Mouse (Mus musculus): Measurements from ENCODE around the gene Cd84. TPM values are rescaled to one million over a fixed set of nuclear protein-coding genes. Genes with fewer than 3 reads are reported as not detected.
"Not testable (repeated sequence)": the region's sequence is repeated elsewhere in the genome, so short reads cannot be mapped to it uniquely, and the experiment has no call there.

Cd84 gene
- polyA plus RNA-seq (2011; ENCODE audit: insufficient read length, low read depth, missing spikeins), result 0.33 and 2.0 TPM in 2 replicates

DNA sequence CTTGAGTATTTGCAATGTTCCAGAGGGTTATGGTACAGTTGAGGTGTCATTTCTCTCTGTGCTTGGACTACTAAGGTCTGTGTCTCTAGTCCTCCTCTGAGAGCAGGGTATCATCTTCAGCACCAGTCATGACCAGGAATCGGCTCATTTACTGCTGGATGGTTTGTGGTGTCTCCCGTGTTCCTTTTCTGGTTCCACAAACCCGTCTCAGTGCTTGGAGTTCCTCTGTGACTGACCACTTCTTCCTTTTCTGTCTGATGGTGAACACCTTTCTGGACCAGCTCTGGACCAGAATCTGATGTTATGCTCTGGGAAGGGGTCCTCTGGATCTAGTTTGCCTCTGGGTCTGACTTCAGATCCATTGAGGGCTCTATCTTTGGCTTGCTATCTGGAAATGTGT, at the start of gene Cd84:
TSS of gene Cd84 (plus strand) at position 210 of the 400 bp plus-strand sequence.
- no peak within 1 kb of the TSS for H3K4me3 ChIP-seq (ENCODE audit: insufficient read depth, low read length)
- TF ChIP-seq CTCF (IDR thresholded peaks at IDR 0.05; ENCODE audit: borderline replicate concordance, insufficient read depth, low read length), result no peak
- no peak for TF ChIP-seq POLR2A (IDR thresholded peaks at IDR 0.05; ENCODE audit: low read depth, low read length)
- no peak within 1 kb of the TSS for H3K27ac ChIP-seq (ENCODE audit: insufficient read depth, low read length)
- H3K4me1 ChIP-seq (ENCODE audit: control insufficient read depth, insufficient read depth, low read length), result no peaks in the 10 kb centered on the region

DNA sequence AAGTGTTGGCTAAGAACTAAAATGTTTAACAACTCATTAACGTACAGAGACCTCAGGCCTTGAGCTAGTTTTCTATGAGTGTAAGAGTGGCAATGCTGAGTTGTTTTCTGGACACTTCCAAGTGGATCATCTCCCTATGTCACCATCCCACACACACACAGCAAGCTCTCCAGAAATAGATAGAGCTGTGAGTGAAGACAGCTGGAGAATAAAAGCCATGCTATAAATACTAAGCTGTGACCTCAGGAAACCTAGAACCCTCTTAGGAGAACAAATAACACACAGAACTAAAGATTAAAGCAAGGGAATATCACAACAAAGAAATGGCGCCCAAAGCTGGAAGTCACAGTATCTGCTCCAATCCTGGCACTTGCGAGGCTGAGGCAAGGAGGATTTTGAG, 48.0 kb upstream of the Cd84 start:
- H3K27ac ChIP-seq (ENCODE audit: insufficient read depth, low read length), result no peak overlapping the region
- no peaks in the 10 kb centered on the region for H3K4me1 ChIP-seq (ENCODE audit: control insufficient read depth, insufficient read depth, low read length)
- no peak overlapping the region for H3K4me3 ChIP-seq (ENCODE audit: insufficient read depth, low read length)
- TF ChIP-seq CTCF (IDR thresholded peaks at IDR 0.05; ENCODE audit: borderline replicate concordance, insufficient read depth, low read length), result no peak
- no peak for TF ChIP-seq POLR2A (IDR thresholded peaks at IDR 0.05; ENCODE audit: low read depth, low read length)

DNA sequence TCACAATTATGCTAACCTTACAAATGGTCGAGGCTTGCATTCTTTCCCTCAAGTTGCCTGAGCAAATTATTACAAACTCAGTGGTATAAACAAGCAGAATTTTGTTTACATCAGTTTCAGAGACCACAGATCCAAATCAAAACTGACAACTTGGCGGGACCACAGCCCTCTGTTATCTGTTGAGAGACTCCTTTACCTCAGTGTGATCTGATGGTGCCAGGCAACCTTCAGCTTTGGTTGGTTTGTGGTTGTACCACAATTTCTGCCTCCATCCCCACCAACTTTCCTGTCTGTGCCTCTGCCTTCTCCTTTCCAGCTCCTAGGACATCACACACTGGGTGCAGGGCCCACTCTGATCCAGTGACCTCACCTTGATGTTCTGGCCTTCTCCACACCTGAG, 43.3 kb upstream of the Cd84 start:
- no peak for TF ChIP-seq CTCF (IDR thresholded peaks at IDR 0.05; ENCODE audit: borderline replicate concordance, insufficient read depth, low read length)
- TF ChIP-seq POLR2A (IDR thresholded peaks at IDR 0.05; ENCODE audit: low read depth, low read length), result no peak
- Histone ChIP-seq H3K4me1 (ENCODE audit: control insufficient read depth, insufficient read depth, low read length) (no peaks in the 10 kb centered on the region), H3K4me3 (ENCODE audit: insufficient read depth, low read length) (no peak overlapping the region), H3K27ac (ENCODE audit: insufficient read depth, low read length) (no peak overlapping the region)

DNA sequence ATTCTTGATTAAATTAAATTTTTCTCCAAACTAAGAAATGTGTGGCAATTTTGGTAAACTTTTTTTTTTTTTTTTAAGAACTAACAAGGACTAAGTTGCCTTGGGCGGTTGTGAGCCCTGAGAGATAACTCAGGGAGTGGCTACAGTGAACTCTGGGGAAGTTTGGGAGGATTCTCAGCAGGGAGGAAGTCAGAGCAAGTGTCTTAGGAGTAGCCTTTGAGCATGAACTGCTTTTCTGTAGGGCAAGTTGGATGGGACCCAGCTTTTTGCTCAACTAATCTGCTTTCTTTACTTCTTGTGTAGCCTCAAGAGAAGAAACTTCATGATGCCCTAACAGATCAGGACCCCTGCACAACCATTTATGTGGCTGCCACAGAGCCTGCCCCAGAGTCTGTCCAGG, 41.7 kb upstream of the Cd84 start:
- TF ChIP-seq POLR2A (IDR thresholded peaks at IDR 0.05; ENCODE audit: low read depth, low read length), result no peak
- TF ChIP-seq CTCF (IDR thresholded peaks at IDR 0.05; ENCODE audit: borderline replicate concordance, insufficient read depth, low read length), result no peak
- Histone ChIP-seq H3K4me1 (ENCODE audit: control insufficient read depth, insufficient read depth, low read length) (no peaks in the 10 kb centered on the region), H3K27ac (ENCODE audit: insufficient read depth, low read length) (no peak overlapping the region), H3K4me3 (ENCODE audit: insufficient read depth, low read length) (no peak overlapping the region)

DNA sequence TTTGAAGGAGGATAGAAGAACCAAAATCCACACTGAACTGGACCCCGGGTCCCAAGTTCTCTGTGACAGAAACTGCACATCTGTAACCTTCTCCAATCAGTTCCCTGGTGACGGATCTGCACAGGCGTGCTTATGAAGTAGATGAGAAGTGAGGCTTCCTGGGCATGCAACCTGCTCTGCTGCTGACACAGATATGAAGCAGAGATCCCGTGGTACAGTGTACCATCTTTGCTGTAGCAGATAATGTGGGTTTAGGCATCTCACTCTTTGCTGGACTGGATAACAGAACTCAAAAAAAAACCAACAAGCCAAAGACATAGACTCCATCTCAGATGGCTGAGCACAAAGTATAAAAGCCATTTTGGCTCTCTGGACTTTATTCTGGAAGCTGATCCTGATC, 39.8 kb upstream of the Cd84 start:
- Histone ChIP-seq H3K27ac (ENCODE audit: insufficient read depth, low read length) (no peak overlapping the region), H3K4me1 (ENCODE audit: control insufficient read depth, insufficient read depth, low read length) (no peaks in the 10 kb centered on the region), H3K4me3 (ENCODE audit: insufficient read depth, low read length) (no peak overlapping the region)
- no peak for TF ChIP-seq POLR2A (IDR thresholded peaks at IDR 0.05; ENCODE audit: low read depth, low read length)
- no peak for TF ChIP-seq CTCF (IDR thresholded peaks at IDR 0.05; ENCODE audit: borderline replicate concordance, insufficient read depth, low read length)

DNA sequence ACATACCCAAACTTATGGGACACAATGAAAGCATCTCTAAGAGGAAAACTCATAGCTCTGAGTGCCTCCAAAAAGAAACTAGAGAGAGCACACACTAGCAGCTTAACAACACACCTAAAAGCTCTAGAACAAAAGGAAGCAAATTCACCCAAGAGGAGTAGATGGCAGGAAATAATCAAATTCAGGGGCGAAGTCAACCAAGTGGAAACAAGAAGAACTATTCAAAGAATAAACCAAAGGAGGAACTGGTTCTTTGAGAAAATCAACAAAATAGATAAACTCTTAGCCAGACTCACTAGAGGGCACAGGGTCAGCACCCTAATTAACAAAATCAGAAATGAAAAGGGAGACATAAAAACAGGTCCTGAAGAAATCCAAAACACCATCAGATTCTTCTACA, 28.4 kb upstream of the Cd84 start:
- H3K4me1 ChIP-seq (ENCODE audit: control insufficient read depth, insufficient read depth, low read length); H3K4me3 ChIP-seq (ENCODE audit: insufficient read depth, low read length): not testable (repeated sequence)

DNA sequence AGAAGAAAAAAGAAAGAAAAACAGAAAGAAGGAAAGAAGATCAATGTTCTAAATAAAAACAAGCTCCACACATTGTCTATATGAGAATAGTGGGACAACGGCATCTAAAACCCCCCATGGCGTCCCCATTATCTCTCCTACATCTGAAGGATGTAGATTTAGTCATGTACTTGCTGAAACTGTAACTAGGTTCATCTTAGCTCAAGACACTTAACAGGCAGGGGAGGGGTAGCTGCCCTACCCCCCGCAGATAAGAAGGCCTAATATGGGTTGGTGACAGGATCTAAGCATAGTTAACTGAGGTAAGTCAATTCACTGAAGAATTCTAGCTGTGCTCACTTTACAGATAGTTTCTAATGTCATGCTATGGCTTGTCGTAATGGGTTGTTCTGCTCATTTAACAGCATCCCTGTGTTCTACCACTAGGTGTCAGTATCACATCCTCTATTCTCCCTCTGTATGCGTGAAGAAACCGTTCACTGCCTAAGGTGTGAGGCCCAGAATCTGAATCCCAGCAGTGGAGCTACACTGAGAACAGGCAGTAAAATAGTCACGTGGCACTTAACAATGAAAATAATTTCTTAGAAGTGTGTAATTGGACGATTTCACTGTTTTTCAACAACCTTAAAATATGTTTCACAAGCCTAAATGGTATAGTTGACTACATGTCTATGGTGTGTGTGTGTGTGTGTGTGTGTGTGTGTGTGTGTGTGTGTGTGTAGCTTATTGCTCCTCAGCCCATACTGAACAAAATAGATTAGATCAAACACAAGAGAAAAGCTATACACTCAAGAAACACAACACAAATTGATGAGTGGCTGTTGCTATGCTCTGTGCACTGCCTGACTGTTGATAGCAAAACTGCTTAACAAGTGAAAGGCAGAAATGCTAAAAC, 23.7 kb upstream of the Cd84 start:
- no peak overlapping the region for H3K4me3 ChIP-seq (ENCODE audit: insufficient read depth, low read length)
- TF ChIP-seq CTCF (IDR thresholded peaks at IDR 0.05; ENCODE audit: borderline replicate concordance, insufficient read depth, low read length) (no peak), POLR2A (IDR thresholded peaks at IDR 0.05; ENCODE audit: low read depth, low read length) (no peak)
- no peaks in the 10 kb centered on the region for H3K4me1 ChIP-seq (ENCODE audit: control insufficient read depth, insufficient read depth, low read length)
- no peak overlapping the region for H3K27ac ChIP-seq (ENCODE audit: insufficient read depth, low read length)

More for the DNA sequence above, 28.4 kb upstream of the Cd84 start:
- H3K27ac ChIP-seq (ENCODE audit: insufficient read depth, low read length), result not testable (repeated sequence)

DNA sequence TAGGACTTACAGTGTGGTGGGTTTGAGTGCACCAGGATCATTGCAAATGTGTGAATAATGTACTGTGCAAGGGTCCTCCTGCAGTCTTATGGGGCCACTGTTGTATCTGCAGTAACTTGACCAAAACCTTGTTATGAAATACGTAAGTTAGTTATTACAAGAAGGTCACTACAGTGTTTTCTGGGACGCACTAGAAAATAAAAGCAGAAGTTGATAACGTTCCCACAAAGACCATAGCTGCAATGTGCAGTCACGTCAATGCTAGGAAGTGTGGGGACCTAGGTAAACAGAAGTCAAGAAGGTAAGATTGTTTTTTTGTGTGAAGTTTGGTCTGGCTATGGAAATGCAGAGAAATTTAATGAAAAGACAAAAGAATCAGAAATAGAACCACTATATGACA, 22.5 kb upstream of the Cd84 start:
- Histone ChIP-seq H3K4me3 (ENCODE audit: insufficient read depth, low read length) (no peak overlapping the region), H3K4me1 (ENCODE audit: control insufficient read depth, insufficient read depth, low read length) (no peaks in the 10 kb centered on the region), H3K27ac (ENCODE audit: insufficient read depth, low read length) (no peak overlapping the region)
- TF ChIP-seq POLR2A (IDR thresholded peaks at IDR 0.05; ENCODE audit: low read depth, low read length) (no peak), CTCF (IDR thresholded peaks at IDR 0.05; ENCODE audit: borderline replicate concordance, insufficient read depth, low read length) (no peak)

DNA sequence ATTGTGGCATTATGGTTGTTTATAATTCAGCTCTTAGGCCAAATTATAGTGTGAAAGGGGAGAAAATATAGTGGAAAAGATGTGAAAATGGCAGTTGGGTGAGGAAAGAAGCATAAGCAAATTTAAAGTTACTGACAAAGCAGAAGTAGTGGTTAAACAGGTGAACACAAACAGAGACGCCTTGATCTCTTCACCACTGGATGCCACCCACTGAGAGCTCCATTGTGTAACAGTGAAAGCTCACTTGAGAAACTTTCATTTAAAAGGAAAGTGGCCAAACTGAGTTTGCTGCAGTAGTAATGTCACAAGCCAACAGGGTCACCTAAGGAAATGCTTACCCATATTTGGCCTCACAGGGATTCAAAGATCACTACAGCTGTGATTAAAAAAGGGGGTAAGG, 18.2 kb upstream of the Cd84 start:
- TF ChIP-seq CTCF (IDR thresholded peaks at IDR 0.05; ENCODE audit: borderline replicate concordance, insufficient read depth, low read length) (no peak), POLR2A (IDR thresholded peaks at IDR 0.05; ENCODE audit: low read depth, low read length) (no peak)
- no peaks in the 10 kb centered on the region for H3K4me1 ChIP-seq (ENCODE audit: control insufficient read depth, insufficient read depth, low read length)
- no peak overlapping the region for H3K4me3 ChIP-seq (ENCODE audit: insufficient read depth, low read length)
- H3K27ac ChIP-seq (ENCODE audit: insufficient read depth, low read length), result no peak overlapping the region

DNA sequence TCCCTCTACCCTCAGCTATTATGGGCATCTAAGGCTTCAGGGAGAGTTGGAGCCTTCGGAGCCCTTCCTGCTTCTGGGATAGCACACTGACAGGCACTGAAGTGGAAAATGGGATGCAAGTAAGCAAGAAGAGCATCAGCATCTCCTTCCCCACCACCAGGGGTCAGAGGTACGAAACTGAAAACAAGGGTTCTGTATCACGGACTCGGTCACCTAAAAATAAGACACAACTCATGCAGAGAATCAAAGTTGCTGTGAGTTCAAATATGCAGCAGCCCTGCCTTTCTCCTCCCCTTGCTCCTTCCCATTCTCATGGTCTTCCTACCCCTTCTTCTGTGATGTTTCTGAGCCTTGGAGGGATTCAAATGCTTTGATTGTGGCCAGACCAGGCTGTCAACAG, 14.0 kb upstream of the Cd84 start:
- no peaks in the 10 kb centered on the region for H3K4me1 ChIP-seq (ENCODE audit: control insufficient read depth, insufficient read depth, low read length)
- TF ChIP-seq POLR2A (IDR thresholded peaks at IDR 0.05; ENCODE audit: low read depth, low read length), result no peak
- TF ChIP-seq CTCF (IDR thresholded peaks at IDR 0.05; ENCODE audit: borderline replicate concordance, insufficient read depth, low read length), result no peak
- no peak overlapping the region for H3K4me3 ChIP-seq (ENCODE audit: insufficient read depth, low read length)
- no peak overlapping the region for H3K27ac ChIP-seq (ENCODE audit: insufficient read depth, low read length)

Measured in embryonic fibroblast, embryonic 13.5 days (primary cell).